Mouse (Mus musculus): ENCODE results near the gene Tufm.
"Not testable (repeated sequence)": the region's sequence is repeated elsewhere in the genome, so short reads cannot be mapped to it uniquely, and the experiment has no call there.

The Tufm gene

DNA sequence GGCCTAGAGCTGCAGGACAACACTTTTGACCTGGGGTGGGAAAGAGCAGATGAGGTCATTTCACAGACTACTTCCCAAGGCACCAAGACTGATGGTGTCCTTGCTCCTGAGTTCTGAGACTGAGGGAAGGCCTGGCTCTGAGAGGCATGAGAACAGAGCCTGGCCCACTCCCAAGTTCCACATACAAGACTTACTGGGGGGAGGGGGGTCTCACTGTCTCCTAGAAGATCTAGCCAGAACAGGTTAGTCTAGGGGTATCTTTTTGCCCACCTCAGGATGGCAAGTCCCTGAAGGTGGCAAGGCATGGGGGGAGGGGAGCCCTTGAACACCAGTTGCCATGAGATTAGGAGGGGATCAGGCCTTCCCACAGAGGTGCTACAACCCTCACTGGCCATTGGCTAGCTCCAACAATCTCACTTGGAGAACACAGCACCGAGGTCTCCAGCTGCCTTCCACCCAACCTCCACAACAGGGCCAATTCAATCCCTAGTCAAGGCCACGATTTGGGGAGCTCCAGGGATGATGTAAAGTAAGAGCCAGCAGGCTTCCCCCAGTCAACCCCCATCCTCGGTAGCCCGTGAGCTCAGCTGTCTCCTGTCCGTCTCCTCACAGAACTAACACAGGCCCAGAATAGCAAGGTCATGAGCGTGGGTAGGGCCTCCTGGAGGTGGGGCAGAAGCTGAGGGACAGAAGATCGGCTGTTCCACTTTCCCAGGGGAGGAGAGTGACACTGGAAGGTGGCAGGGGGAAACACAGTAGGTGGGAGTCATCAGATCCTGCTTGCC, 21.7 kb upstream of the Tufm start:
- DNase-seq (ENCODE audit: low read depth): no peak

DNA sequence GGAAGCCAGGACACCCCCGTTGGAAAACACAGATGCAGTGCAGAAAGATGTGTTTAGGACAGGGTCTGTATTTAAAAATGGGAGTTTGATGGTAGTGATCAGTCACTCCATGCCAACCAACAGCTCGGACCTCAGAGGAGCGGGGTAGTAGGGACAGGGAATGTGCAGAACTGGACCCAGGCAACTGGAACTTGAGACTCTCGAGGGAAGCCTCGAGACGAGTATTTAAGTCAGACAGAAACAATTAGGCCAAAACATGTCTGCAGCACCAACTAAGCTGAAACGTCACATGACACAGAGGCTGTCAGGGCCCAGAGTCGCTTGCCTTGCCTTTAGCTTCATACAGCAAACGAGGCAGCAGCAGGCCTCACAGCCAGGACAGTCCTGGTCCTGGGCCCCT, 21.0 kb upstream of the Tufm start:
- DNase-seq (ENCODE audit: low read depth): no peak

DNA sequence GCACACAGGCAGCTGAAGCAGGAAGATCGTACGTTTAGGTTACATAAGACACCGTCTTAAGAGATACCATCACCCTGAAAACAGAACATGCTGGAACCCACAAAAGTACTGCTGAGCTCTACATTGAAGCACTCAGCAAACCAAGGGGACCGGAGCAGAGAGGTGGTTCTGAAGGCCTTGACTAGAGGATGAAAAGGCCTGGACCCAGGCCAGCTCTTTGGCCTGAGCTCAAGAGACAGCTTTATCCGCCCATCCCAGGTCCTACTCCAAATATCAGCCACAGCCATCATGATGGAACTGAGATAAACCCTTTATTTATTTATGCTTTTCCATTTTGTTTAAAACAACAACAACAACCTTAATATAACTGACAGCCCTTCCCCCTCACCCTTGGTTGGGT, 20.5 kb upstream of the Tufm start:
- DNase-seq (ENCODE audit: low read depth): no peak

- peak; percentile 44 for DNase-seq (ENCODE audit: low read depth)
These were observed 19.9 kb upstream of the Tufm start for GRCm38 (mm10) chr7:126467271-126467670.

- DNase-seq (ENCODE audit: low read depth): no peak
These were observed 19.1 kb upstream of the Tufm start for GRCm38 (mm10) chr7:126467834-126468627.

DNA sequence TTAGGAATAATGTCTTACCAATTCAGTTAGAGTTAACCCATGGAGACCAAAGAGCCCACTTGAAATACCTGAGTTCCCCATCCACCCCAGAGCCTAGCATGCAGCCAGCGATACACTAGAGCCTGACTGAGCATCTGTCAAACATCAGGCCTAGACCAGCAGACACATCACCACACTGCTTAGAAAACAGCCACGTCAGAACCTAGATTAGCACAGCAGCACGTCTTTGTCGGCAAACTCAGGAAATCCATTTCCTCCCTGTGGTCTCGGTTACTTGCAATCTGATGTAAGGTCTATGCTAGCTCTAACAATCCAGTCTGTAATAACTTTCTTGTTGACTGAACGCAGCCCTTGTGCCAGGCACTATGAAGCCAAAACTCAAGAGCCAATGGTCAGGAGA, 17.1 kb upstream of the Tufm start:
- DNase-seq (ENCODE audit: low read depth): no peak

- no peak for DNase-seq (ENCODE audit: low read depth)
These were observed 15.8 kb upstream of the Tufm start for GRCm38 (mm10) chr7:126471361-126471760.

DNA sequence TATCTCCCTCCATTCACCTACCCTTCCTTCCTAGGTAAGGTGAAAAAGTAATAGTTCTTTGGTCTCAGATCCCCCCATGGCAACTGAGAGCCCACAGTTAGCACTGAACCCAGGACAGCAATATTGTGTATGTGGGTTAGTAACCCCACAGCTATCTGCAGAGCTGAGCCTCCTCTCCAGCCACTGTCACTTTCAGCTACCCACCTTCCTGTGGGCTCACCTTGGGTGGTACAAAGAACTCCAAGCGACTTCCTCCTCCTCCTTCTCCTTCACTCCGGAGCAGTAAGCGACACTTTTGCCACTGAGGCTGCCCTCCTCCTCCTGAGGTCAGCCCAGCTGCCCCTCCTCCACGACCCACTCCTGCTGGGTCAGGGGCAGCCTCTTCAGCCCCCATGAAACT, 15.3 kb upstream of the Tufm start:
- no peak for DNase-seq (ENCODE audit: low read depth)

DNA sequence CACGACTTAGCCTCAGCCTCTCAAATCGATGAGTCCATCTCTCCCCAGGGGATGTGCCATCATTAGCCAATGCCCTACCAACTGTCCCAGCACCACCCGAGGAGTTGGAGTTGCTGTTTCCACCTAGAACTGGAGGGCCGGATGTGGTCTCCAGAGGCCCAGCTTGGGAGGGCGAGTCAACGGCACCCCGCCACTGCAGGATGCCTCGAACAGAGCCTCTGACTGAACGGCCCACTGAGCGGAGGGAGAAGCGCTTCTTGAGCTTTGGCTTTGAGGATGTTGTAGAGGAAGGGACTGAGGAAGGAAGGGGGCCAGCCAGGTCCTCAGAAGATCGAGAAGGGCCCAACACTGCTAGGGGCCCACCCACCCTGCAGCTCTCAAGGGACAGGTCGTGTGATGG, 14.9 kb upstream of the Tufm start:
- no peak for DNase-seq (ENCODE audit: low read depth)

DNA sequence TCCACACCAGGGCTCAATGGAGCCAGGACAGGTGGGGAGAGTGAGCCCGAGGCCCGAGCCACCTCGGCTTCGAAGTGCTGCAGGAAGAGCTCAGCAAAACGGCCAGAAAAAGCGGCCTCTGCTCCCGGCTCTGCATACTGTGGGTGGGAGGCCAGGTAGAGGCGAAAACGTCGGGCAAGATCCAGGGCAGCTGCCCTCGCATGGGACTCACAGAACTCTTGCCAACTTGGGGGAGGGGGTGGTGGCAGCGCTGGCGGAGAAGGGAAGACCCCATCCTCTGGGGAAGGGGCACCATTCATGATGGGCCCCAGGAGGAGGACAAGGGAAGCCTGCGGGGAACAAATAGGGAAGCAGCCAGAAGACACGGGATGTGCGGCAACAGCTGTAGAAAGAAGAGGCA, 14.4 kb upstream of the Tufm start:
- DNase-seq (ENCODE audit: low read depth): no peak

DNA sequence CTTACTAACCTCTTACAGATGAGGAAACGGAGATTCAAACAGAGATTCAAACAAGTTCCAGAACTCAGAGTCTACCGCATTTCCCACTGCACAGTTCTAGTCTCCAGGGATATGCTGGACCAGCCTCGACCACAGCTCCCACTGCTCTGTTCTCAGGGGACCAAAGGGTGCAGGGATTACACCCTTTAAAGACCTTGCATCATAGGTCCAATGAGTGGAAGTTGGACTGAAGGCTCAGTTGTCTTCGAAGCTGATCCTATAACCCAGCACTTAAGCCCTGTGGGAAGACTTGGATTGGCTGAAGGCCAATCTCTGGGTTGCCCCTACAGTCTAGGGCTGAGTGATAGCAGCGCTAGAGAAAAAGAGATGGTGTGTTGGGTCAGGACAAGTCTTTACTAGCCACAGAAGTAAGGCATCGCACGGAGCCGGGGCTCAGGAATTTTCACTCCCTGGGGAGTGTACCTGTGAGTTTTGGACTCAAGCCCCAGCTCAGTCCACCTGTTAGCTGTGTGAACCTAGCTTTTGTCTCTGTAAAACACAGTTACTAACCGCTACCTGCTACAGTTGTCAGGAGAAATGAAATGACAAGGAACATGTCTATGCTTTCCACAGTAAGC, 13.6 kb upstream of the Tufm start:
- no peak for DNase-seq (ENCODE audit: low read depth)

GRCm38 (mm10) chr7:126474486-126474955, 12.6 kb upstream of the Tufm start:
- peak; percentile 51 for DNase-seq (ENCODE audit: low read depth)

DNA sequence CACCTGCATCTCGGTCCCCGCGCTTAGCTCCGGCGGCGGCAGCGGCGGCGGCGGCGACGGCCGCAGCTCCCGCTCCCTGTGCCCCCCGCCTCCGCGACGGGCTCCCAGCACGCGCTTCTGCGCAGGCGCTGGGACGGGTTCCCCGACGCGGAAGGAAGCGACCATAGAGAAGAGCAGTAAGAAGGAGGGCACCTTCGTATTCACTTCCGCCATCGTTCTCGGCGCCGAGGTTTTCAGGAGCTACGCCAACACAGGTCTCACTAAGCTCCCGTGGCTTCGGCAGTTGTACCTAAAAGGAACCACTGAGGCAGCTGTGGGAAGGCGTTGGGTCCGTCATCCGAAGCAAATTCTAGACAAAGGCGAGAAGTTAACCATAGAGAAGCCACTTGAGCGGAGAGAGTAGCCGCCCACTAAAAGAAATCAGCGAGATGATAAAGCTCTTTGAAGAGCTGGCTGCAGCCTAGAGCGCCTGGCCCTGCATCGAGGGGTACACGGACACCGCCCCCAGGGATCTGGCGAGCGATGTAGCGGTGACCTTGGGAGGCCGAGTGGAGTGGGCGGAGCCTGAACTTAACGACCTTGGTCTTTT, 12.1 kb upstream of the Tufm start, which contains the start of gene Sh2b1:
TSS of gene Sh2b1 (minus strand) at position 432 of the 589 bp plus-strand sequence.
- DNase-seq (ENCODE audit: low read depth): peak; percentile 92

- peak; percentile 38 for DNase-seq (ENCODE audit: low read depth)
These were observed 5.5 kb upstream of the Tufm start for GRCm38 (mm10) chr7:126481699-126482098.

DNA sequence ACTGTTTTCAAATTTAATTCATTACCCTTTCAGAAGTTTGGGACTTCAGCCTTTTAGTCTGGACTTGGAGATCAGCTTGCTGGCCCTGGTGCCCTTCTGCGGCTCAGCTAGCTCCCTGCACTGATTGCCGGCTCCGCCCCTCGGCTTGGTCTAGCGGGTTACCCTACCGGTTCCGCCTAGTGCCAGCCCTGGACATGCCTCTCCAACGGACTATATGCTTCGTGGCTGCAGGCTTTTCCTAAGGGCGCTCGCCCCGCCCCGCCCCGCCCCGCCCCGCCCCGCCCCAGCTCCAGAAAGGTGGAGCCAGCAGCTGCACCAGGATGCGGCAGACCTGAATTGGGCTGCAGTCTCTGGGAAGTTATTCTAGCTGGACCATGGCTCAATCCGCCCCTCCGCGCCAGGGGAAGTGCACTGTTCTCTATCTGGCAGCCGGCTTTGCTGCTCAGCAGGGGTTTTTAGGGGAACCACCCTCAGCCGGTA, 4.7 kb upstream of the Tufm start:
- peak; percentile 86 for DNase-seq (ENCODE audit: low read depth)

DNA sequence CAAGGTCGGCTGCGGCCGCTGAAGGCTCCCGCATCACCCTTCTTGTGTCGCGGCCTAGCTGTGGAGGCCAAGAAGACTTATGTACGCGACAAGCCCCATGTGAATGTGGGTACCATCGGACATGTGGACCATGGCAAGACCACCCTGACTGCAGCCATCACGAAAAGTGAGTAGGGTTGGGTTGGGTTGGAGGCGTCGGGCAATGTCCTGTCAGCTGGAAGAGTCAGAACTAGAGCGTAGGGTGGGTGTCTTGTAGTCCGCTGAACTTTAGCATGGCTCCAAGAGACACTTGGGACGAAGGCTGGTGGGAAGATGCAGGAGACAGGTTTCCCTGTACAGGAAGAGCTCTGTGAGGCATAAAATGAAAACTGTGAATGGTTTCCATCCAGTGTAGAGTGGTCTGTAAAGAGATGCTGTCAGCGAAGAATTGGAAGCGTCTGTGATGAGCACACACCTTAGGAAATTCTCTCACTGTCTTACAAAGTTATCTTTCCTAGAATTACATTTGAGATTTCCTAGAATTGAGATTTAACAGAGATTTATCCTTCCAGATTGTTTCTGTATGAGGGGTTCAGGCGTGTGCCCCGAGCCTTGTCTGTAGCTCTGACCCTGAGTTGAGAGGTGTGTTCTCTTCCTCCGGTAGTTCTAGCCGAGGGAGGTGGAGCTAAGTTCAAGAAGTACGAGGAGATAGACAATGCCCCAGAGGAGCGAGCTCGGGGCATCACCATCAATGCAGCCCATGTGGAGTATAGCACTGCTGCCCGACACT, 640 bp downstream of the Tufm start:
- not testable (repeated sequence) for DNase-seq (ENCODE audit: low read depth)

GRCm38 (mm10) chr7:126491005-126491404, 3.8 kb downstream of the Tufm start:
- no peak for DNase-seq (ENCODE audit: low read depth)

GRCm38 (mm10) chr7:126491973-126492372, 4.8 kb downstream of the Tufm start:
- no peak for DNase-seq (ENCODE audit: low read depth)

- DNase-seq (ENCODE audit: low read depth): no peak
These were observed 7.0 kb downstream of the Tufm start for GRCm38 (mm10) chr7:126494120-126494519.

DNA sequence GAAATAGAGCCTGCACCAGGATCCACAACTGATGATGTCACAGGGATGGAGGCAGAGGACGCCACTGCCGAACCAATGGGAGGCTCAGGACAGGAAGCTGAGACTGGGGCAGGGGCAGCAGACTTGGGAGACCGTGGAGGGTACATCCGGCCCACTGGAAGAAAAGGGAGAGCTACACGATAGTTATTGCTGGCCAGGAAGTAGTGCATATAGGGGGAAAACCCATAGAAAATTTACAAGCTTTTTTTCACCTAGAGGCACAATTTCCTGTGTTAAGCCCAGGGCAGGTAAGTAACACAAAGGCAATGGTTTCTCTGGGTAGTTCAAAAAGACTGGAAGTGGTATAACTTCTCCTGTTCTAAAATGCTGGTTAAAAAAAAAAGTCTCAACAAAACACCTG, 9.3 kb downstream of the Tufm start:
- no peak for DNase-seq (ENCODE audit: low read depth)

- DNase-seq (ENCODE audit: low read depth): no peak
These were observed 10.8 kb downstream of the Tufm start for GRCm38 (mm10) chr7:126497966-126498365.
